Mouse (Mus musculus): ENCODE measurements around the gene Scgb1b30. TPM values are rescaled to one million over a fixed set of nuclear protein-coding genes. Genes with fewer than 3 reads are reported as not detected.
"Not testable (repeated sequence)": the region's sequence is repeated elsewhere in the genome, so short reads cannot be mapped to it uniquely, and the experiment has no call there.

The Scgb1b30 gene
- not detected in 2 replicates for polyA plus RNA-seq (2012)

DNA sequence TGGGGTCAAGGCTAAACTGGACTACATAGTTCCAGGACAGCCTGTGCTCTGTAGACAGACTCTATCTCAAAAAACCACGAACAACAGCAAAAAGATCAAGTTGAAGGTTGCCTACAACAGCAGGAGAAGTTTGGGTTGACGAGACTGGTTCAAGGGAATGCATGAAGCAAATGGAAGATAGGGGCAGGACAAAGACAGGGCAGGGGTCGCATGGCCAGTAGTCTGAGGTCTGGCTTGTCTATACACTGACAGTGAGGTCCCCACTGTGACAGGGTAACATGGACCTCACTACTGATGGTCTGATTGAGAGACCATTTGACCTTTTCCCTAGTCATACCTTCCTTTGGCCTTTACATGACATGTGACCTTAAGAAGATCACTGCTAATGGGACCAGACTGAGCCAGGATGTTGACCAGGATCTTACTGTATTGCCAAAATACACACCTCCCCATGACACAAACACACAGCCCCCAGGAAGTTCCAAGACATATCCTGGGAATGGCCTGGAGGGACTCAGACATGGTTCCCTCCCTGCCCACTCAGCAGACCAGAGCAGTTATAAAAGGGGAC, at the start of gene Scgb1b30:
Scgb1b30 (plus strand) TSS at position 521 of the 571 bp plus-strand sequence.
- H3K4me1 ChIP-seq (ENCODE audit: control insufficient read depth), result no peaks in the 10 kb centered on the region
- H3K27me3 ChIP-seq (ENCODE audit: control insufficient read depth), result no peaks in the 10 kb centered on the region
- H3K36me3 ChIP-seq (ENCODE audit: control insufficient read depth), result no peaks in the 10 kb centered on the region
- TF ChIP-seq GATA1 (IDR thresholded peaks at IDR 0.05; ENCODE audit: low read length) (no peak), TAL1 (IDR thresholded peaks at IDR 0.05; ENCODE audit: low read length) (no peak)
- H3K9me3 ChIP-seq (ENCODE audit: control insufficient read depth, low read length), result peaks cover 24% of the 10 kb centered on the region
- no peak within 1 kb of the TSS for H3K4me3 ChIP-seq (replicated peaks)

DNA sequence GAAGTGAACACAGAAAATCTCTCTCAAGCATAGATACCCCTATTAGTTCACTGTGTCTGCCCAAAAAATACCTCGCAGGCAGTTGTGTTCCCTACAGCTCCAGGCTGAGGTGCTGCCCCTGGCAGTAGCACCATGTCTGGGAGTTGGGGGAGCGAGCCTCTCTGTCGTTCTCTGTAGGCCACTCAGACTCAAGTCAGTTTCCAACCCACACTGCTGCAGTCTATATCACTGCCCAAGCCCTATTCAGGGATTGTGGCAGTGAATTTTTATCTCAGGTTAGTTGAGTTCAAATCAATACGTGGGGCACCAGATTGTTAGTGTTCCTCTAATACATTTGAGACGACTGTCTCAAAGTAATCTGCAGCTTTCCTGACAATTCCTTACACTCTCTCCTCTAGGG, 27.1 kb upstream of the Scgb1b30 start:
- H3K27me3 ChIP-seq (ENCODE audit: control insufficient read depth); H3K9me3 ChIP-seq (ENCODE audit: control insufficient read depth, low read length); H3K36me3 ChIP-seq (ENCODE audit: control insufficient read depth); H3K4me3 ChIP-seq (replicated peaks); H3K4me1 ChIP-seq (ENCODE audit: control insufficient read depth): not testable (repeated sequence)

DNA sequence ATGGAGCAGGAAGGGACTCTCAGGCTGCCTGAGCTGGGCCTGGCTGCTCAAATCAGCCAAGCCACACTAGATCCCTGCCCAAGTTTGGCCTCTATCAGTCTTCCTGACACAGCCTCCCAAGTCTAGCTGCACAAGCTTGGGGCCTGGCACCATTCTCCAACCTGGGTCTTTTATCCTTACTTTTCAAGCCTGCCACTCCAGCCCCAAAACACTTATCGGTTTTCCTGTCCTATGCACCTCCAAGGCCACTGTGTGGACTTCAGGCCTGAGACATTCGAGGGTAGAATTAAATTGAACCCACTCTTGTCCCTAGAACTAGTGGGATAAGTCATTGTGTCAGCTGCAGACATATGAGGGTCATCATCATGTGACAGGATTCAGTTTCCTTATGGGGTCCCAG, 4.8 kb downstream of the Scgb1b30 start:
- H3K4me3 ChIP-seq (replicated peaks), result no peak overlapping the region
- peaks cover 18% of the 10 kb centered on the region for H3K9me3 ChIP-seq (ENCODE audit: control insufficient read depth, low read length)
- H3K36me3 ChIP-seq (ENCODE audit: control insufficient read depth), result no peaks in the 10 kb centered on the region
- H3K4me1 ChIP-seq (ENCODE audit: control insufficient read depth), result no peaks in the 10 kb centered on the region
- H3K27me3 ChIP-seq (ENCODE audit: control insufficient read depth), result no peaks in the 10 kb centered on the region
- TF ChIP-seq TAL1 (IDR thresholded peaks at IDR 0.05; ENCODE audit: low read length), result no peak
- no peak for TF ChIP-seq GATA1 (IDR thresholded peaks at IDR 0.05; ENCODE audit: low read length)

DNA sequence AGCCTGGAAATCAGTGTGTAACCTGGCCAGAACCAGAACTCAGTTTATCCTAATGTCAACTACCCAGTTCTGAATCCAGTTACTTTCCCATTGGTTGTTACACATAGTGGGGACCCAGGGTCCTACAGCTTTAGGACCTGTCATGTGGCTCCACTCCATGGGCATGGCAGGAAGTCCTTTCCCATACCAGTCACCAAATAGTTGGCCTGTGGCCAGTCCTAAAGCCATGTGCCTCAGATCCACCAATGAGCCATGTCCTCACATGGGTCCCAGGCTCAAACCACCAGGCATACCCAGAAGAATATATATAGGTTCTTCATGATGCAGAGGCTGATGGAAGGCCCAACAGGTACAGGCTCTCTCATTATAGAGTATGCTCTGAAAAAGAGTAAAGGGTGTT, 6.0 kb downstream of the Scgb1b30 start:
- peaks cover 10% of the 10 kb centered on the region for H3K9me3 ChIP-seq (ENCODE audit: control insufficient read depth, low read length)
- no peaks in the 10 kb centered on the region for H3K4me1 ChIP-seq (ENCODE audit: control insufficient read depth)
- H3K36me3 ChIP-seq (ENCODE audit: control insufficient read depth), result no peaks in the 10 kb centered on the region
- no peaks in the 10 kb centered on the region for H3K27me3 ChIP-seq (ENCODE audit: control insufficient read depth)
- TF ChIP-seq TAL1 (IDR thresholded peaks at IDR 0.05; ENCODE audit: low read length), result no peak
- no peak for TF ChIP-seq GATA1 (IDR thresholded peaks at IDR 0.05; ENCODE audit: low read length)
- no peak overlapping the region for H3K4me3 ChIP-seq (replicated peaks)

DNA sequence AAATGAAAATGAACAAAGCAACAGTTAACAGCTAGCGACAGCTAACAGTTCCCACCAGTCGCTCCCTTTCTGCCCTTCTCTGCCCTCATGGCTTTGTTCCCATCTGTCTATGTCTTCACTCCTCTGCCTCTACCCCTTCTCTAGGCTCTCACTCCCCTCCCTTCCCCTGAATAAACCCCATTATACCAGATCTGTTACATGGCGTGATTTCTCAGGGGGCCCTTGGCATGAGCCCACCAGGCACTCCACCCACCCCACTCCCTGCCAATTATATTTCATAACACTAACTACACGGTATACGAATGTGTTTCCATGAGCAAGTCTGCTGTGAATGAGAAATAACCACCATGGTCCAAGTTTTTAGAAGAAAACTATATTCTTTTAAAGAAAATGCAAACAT, 14.0 kb downstream of the Scgb1b30 start:
- no peaks in the 10 kb centered on the region for H3K9me3 ChIP-seq (ENCODE audit: control insufficient read depth, low read length)
- no peaks in the 10 kb centered on the region; the same call in 1 of the 2 replicates for H3K36me3 ChIP-seq (ENCODE audit: control insufficient read depth)
- TF ChIP-seq TAL1 (IDR thresholded peaks at IDR 0.05; ENCODE audit: low read length) (no peak), GATA1 (IDR thresholded peaks at IDR 0.05; ENCODE audit: low read length) (no peak)
- no peaks in the 10 kb centered on the region for H3K27me3 ChIP-seq (ENCODE audit: control insufficient read depth)
- H3K4me3 ChIP-seq (replicated peaks), result no peak overlapping the region
- no peaks in the 10 kb centered on the region for H3K4me1 ChIP-seq (ENCODE audit: control insufficient read depth)

DNA sequence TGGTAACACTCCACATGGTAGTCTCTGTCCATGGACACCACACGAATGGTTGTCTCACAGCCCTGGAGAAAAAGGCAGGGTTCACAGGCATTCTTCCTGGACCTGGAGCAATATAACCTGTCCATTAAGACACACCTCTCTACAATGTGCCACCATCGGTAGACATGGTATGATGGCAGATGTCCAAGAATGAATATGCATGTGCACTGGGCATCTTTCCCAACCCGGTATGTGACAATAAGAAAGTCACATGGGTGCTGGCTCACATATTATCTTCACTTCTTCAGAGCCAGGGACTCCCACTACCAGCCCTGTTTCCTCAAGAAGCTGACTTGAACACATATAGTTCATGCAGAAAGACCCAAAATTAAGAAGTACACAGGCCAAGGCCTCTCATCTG, 21.4 kb downstream of the Scgb1b30 start:
- no peaks in the 10 kb centered on the region for H3K9me3 ChIP-seq (ENCODE audit: control insufficient read depth, low read length)
- TF ChIP-seq GATA1 (IDR thresholded peaks at IDR 0.05; ENCODE audit: low read length) (no peak), TAL1 (IDR thresholded peaks at IDR 0.05; ENCODE audit: low read length) (no peak)
- no peaks in the 10 kb centered on the region for H3K4me1 ChIP-seq (ENCODE audit: control insufficient read depth)
- H3K4me3 ChIP-seq (replicated peaks), result no peak overlapping the region
- peaks cover 3% of the 10 kb centered on the region; the same call in 1 of the 2 replicates for H3K36me3 ChIP-seq (ENCODE audit: control insufficient read depth)
- no peaks in the 10 kb centered on the region for H3K27me3 ChIP-seq (ENCODE audit: control insufficient read depth)

DNA sequence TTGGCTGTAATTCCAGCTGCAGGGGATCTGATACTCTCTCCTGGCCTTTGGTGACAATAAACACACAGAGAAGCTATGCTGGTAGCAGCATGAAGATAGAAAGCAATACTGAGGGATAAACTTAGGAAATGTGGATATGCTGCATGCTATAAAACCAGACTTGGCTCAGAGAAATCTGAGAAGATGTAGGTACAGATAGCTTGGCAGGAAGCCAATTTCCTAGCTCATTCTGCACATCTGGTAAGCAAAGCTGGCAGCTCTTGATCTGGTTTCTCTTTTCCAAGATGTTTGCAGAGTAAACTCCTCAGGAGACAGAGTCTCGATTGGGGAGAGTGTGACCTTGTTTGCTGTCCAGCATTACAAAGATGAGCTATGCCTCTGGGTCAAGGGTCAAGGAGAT, 25.4 kb downstream of the Scgb1b30 start:
- H3K4me3 ChIP-seq (replicated peaks); H3K27me3 ChIP-seq (ENCODE audit: control insufficient read depth); H3K9me3 ChIP-seq (ENCODE audit: control insufficient read depth, low read length): not testable (repeated sequence)

DNA sequence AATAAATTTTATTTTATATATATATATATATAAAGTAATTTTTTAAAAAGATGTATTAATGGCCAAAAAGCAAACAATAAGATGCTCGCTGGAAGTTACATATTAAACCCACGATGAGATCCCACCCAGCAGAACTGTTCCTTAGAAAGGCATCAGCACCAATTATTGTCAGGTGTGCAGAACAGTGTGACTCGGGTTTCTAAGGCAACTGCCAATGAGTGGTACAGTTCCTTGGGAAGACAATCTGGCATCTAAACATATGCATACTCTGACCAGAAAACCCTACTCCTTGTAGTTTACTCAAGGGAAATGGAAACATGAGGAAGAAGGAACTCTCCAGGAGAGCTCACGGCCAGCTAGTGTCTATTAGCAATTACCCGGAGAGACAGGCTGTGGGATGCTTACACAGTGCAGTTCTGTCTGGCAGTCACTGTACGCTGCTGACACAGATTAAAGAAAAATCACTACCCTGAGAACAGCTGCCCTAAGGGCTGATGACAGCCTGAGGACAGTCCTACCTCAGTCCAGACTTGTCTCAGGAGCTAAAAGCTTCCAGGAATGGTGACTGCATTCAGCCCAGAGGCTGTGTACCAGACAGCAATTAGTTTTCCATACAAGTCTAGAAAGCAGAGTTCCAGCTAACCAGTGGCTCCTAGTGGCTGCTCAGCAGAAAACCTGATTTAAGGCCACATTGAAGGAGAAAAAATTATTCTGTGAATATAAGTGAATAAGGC, 27.9 kb downstream of the Scgb1b30 start:
- H3K4me1 ChIP-seq (ENCODE audit: control insufficient read depth), result no peaks in the 10 kb centered on the region
- no peaks in the 10 kb centered on the region for H3K27me3 ChIP-seq (ENCODE audit: control insufficient read depth)
- 0 out of 2 replicates have a peak, but pooled peaks cover 2% of the 10 kb centered on the region for H3K9me3 ChIP-seq (ENCODE audit: control insufficient read depth, low read length)
- H3K36me3 ChIP-seq (ENCODE audit: control insufficient read depth), result peaks cover 3% of the 10 kb centered on the region; the same call in 1 of the 2 replicates
- TF ChIP-seq TAL1 (IDR thresholded peaks at IDR 0.05; ENCODE audit: low read length) (no peak), GATA1 (IDR thresholded peaks at IDR 0.05; ENCODE audit: low read length) (no peak)
- no peak overlapping the region for H3K4me3 ChIP-seq (replicated peaks)

More for the DNA sequence above, 25.4 kb downstream of the Scgb1b30 start:
- H3K4me1 ChIP-seq (ENCODE audit: control insufficient read depth); H3K36me3 ChIP-seq (ENCODE audit: control insufficient read depth): not testable (repeated sequence)

DNA sequence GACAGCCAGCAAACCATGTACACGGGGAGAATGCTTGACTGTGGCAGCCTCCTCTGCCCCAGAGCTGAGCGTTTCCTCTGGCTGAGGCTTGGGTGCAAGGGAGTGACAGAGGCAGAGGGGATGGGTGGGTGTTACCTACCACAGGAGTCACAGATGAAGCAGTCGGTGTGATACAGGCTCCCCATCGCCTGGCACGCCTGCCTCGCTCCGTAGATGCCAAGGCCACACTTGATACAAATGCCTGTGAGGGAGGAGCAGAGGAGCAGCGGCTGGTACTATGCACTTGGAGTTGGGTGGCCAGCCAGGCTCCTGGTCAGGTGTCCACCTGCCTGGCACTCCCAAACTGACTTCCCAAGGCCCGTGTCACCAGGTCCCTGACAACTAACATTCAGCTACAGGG, 30.1 kb downstream of the Scgb1b30 start:
- H3K4me1 ChIP-seq (ENCODE audit: control insufficient read depth), result no peaks in the 10 kb centered on the region
- peaks cover 3% of the 10 kb centered on the region for H3K27me3 ChIP-seq (ENCODE audit: control insufficient read depth)
- no peak overlapping the region for H3K4me3 ChIP-seq (replicated peaks)
- H3K36me3 ChIP-seq (ENCODE audit: control insufficient read depth), result peaks cover 3% of the 10 kb centered on the region; the same call in 1 of the 2 replicates
- no peak for TF ChIP-seq TAL1 (IDR thresholded peaks at IDR 0.05; ENCODE audit: low read length)
- TF ChIP-seq GATA1 (IDR thresholded peaks at IDR 0.05; ENCODE audit: low read length), result no peak
- H3K9me3 ChIP-seq (ENCODE audit: control insufficient read depth, low read length), result 0 out of 2 replicates have a peak, but pooled peaks cover 2% of the 10 kb centered on the region

Measured in erythroblast, embryonic 14.5 days (primary cell).